Mouse (Mus musculus) CH12F3 (cell line): Measurements from ENCODE around the gene U2af2.

Experiments
- in situ Hi-C: fragments of 300-500 bp; cut with MboI; formaldehyde crosslinking; loops from 2 replicates; pipeline ENCODE4 v1.14.3; 2020; ENCODE audit warnings: low sequenced_read_pairs

U2af2 gene

DNA sequence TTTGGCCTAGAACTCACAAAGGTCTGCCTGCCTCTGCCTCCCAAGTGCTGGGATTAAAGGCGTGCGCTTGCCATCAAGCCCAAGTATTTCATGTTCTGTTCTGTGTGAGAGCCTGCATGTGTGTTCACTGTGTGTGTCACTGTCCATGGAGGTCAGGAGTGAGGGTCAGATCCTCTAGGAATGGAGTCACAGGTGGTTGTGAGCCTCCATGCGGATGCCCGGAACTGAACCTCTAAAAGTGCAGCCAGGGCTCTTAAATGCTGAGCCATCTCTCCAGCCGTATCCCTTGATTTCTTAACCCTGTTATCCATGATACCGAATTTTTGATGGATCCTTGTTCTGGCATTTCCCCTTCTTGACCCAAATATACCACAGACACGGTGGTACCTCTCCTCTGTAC, 24.9 kb upstream of the U2af2 start:
- in situ Hi-C loops: no loop called here

DNA sequence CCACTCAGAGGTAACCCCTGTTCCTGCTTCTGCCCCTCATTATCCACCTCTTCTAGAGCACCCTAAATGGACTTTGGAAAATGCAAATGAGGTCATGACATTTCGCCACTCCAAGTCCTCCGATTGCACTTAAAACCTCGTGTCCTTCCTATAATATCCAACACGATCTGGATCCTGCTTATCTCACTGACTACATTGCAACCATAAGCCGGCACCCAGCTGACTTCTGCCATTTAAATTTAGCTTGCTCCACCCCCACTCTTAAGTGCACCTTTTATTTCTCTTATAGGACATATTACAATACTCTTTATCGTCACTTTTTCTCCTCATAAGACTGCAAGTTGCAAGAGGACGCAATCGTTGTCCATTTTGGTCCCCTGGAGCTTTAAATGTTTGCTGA, 24.5 kb upstream of the U2af2 start:
- in situ Hi-C loops: no loop called here

DNA sequence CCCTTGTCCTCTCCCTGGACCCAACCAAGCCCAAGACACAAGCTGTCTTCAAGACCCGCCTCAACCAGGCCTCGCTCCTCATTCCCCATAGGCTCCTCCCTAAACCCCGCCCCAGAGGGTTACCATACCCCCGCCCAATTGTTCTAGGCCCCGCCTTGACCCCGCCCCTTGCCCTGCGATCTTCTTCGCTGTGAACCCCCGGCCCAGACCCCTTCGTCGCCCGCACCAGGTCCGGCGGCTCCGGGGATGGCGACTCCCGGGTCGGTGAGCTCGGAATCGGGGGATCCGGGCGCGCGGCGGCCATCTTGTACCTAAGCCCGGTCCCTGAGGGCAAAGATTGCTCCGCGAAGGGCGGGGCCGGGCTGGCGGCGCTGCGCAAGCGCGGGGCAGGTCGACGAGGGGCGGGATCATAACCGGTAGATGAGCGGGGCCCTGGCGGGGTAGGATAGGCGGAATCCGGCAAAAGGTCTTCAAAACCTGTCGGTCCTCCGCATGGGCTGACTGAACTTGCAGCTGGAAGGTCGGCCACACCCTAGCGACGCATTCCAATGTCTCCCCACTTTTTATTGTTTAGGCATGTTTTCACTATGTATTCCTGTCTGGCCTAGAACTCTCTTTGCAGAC, 23.7 kb upstream of the U2af2 start, which contains the start of gene Zfp784:
Zfp784 (minus strand) TSS at position 338 of the 624 bp plus-strand sequence.
- in situ Hi-C loops: no loop called here

DNA sequence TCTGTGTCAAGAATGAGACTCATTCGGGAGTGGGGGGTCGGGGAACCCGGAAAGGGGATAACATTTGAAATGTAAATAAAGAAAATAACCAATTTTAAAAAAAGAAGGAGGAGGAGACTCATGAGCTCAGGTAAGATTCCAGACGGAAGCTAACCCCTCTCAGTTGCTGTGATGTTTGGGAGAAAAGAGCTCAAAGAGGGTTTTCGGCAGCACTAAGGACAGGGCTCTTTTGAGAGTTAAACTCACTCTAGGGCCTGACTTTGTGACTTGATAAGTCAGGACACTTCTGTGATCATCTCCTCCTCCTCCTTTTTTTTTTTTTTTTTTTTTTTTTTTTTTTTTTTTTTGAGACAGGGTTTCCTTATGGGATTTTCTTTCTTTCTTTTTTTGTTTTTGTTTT, 23.0 kb upstream of the U2af2 start:
- in situ Hi-C loops: no loop called here

DNA sequence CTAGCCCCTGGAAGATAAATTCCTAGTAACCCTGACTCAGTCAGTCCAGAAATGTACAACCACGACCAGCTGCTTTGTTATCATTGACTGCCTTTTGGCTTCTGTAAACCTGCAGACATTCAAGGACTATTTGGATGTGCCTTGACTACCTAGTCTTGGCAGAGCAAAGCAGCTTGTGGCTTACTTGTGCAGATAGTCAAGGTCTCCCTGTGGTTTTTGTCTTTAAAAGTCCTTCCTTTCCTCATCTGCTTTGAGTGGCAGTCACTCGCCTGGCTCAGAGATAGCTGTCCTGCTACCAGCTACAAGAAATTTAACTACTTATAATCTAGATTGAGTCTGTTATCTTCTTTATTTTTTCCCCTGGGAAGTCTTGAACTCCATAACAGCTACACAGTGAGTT, 17.0 kb upstream of the U2af2 start:
- in situ Hi-C loops: loop anchor here (5.0 kb wide), 1 partner anchor 103 kb away; no protein-coding TSS in a partner anchor

DNA sequence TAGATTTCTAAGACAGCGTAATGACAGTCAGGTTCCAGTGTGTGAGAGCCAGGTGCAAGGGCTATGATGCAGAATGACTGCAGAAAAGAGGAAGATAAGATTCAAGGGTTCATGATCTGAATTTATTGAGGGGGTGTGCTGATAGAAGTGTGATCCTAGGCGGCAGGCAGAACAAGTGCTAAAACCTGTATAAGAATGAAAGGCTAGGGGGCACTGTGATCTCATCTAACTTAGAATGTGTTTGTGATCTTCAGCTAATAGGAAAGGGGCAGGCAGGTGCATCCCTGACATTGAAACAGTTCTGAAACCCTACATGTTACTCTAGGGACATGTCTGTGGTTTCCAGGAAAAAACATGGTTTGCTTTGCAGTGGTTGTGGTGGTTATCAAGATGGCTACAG, 15.8 kb upstream of the U2af2 start:
- in situ Hi-C loops: loop anchor here (5.0 kb wide), 1 partner anchor 104 kb away; no protein-coding TSS in a partner anchor

DNA sequence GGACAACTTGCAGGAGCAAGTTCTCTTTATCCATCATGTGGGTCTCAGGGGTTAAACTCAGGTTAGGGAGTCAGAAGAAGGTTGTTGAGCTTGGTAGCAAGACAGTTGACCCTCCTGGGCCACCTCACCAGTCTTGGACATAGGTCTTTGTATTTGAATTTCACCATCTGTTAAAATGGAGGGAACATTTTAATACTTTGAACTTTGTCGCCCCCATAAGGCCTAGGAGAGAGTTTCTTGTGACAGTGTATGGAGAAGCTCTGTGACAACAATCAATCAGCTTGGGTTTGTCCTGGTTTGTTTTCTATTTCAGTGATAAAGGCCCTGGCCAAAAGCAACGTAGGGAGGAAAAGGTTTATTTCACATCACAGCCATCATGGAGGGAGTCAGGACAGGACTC, 14.6 kb upstream of the U2af2 start:
- in situ Hi-C loops: loop anchor here (5.0 kb wide), 1 partner anchor 105 kb away; no protein-coding TSS in a partner anchor

DNA sequence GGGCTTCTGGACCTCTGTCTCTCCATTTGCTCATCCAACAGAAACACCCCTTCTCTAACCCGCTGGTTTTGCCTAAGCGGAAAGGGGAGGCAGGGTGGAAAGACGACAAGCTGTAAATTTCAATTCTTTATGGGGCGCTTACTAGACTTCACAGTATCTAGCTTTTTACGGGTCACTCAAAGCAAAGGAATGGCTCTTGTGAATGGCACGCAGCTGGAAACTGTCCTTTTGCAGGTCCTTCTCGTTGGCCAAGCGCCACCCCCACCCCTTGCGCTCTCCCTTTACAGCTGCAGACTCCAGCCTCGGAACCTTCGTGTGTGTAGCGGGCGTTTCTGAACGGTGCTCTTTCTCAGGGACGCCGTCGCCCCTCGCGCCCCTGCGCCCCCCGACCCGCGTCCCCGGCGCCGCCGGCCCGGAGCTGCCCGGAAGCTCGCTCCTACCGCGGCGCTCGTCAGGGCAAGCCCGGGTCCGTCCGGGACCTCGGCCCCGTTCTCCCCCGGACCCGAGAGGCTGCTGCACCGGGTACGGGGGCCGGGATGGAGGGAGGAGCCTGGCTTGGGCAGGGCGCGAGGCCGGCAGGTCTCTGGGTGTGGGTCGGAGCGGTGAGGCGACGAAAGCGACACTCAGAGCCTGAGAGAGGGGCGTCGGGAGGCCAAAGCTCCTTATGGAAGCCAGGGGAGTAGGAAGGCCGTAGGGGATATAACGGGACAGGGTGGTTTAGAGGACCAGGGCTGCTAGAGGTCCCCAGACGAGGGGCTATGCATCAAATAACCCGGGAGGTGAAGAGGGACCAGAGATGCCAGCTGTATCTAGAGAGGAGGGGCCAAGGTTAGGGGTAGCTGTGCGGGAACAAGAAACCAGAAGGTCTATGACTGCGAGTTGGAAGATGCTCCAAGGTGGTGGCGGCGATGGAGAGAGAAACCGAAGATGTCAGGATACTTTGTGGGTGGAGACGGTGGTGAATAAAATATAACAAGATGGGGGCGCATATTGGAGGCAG, 10.4 kb upstream of the U2af2 start, which contains the start of gene Zfp580:
Zfp580 (plus strand) TSS at position 346 of the 1,000 bp plus-strand sequence.
- in situ Hi-C loops: no loop called here

DNA sequence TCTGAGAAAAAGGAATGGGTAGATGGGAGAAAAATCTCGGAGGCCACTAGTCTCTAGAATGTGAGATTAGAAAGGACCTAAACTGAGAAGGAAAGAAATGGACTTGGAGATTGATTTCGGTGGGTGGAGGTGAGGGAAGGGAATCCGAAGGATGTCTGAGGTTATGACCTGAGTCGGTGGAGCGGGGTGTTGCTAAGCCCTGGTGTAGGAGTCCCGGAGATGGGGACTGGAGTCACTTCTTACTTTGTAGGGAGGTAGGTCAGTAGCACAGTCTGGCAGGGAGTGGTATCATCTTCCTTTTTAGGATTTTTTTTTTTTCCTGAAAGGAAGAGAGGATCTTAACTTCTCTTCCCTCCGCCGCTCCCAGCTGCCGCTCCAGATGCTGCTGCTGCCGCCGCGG, 9.5 kb upstream of the U2af2 start:
- in situ Hi-C loops: no loop called here

DNA sequence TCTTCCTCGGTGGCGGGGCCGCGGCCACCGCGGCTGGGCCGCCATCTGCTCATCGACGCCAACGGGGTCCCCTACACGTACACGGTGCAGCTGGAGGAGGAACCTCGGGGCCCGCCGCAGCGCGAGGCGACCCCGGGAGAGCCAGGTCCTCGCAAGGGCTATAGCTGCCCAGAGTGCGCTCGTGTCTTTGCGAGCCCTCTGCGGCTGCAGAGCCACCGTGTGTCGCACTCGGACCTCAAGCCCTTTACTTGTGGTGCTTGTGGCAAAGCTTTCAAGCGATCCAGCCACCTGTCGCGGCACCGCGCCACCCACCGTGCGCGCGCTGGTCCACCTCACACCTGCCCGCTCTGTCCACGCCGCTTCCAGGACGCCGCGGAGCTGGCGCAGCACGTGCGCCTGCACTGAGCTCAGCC, 9.0 kb upstream of the U2af2 start:
- in situ Hi-C loops: no loop called here

DNA sequence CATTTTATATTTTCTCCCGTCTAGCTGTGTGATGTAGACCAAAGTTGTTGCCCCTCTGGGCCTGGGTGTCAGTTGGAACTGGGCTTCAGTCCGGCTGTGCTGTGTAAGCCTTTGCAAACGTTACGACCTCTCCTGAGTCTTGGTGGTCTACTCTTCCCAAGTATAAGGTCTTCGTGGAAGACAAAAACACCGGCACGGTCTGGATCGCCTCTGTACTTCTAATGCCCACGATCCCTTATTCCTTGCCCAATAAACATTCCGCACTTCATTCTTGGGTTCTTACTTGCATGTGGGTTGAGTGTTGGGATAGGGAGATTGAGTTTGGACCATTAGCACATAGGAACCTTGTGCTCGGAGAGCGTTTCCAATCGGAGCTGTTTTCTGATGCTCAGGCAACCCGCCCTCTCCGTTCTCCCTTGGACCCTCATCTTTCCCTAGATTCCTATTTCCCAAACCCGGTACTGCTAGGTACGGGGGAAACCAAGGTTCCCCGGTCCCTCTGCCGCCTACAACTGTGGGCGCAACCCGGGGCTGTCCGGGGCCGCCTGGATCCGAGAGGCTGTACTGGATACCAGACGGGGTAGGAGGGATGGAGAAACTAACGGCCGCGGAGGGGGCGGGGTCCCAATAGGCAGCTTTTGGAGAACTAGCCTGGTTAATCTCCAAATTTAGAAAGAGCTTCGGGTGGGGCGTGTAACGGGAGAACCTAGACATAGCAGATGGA, 8.3 kb upstream of the U2af2 start:
- in situ Hi-C loops: no loop called here

DNA sequence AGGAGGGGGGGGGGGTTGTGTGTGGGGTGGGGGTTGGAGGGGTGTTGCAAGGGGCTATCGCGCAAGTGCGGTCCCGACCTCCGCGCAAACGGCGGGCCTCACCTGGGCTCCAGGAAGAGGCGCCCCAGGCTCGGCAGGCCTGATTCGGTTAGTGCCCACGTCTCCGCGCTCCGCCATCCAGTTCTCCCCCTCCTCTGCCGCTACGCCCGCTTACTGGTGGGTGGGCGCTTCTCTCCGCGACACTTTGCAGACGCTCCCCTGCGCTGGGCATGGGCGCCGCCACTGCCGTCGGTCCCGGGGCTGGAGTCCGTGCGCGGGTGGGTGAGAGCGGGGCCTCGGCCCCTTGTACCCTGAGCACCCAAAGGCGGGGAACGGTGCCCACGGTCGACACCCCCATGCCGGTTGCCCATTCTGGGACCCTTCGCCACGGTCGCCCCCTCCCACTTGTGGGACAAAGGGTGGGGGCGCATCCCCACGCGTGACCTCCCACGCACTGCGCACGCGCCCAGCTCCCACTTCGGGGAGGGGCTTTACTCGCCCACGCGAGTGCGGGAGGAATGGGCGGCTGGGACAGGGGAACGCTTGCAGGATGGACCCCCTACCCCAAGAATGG, 5.2 kb upstream of the U2af2 start:
- in situ Hi-C loops: no loop called here

DNA sequence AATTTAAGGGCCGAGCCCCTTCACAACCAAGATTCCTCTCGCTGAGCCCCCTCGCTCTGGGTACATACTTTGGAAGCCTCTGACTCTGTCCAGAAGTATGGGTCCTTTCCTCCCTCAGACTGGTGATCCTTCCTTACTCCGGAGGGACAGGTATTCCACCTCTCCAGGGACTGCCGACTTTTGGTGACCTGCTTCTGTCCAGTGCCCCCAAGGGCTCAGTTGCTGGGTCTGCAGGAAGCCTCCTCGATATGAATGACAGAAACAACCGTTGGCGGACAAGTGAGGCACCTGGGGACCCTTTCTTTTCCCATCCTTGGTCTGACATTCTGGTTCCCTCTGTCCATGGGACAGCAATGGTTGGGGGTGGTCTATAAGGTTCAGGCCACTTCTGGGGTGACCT, 4.6 kb upstream of the U2af2 start:
- in situ Hi-C loops: no loop called here

DNA sequence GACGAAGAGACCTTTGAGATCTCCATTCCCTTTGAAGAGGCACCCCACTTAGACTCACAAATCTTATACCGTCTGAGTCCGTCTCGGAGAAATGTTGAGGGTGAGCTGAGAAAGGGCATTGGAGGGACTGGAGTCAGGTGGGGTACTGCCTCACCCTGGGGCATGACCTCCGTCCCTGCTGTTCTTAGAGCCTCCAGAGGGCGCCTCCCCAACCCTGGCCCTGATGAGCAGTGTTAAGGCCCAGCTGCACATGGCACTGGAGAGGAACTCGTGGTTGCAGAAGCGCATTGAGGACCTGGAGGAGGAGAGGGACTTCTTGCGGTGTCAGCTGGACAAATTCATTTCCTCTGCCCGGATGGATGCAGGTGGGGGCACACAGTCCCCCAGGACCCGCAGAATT, 4.1 kb upstream of the U2af2 start:
- in situ Hi-C loops: no loop called here

DNA sequence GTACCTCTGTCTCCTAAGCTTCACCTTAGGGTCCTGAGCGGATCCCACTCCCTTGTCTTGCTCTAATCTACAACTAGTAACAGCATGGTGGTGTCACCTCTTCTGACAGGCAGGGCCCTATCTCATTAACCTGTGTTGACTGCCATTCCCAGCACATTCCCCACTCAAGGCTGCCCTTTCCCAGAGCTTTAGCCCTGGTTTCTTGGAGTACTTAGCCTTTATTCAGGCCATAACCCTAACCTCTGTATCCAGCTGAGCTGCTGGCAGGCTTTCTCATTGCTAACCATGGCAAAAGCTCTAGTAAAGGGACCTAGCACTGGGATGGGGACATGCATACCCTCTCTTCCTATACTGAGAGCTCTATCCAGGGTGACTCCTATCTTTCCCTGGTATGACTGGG, 3.3 kb upstream of the U2af2 start:
- in situ Hi-C loops: no loop called here

DNA sequence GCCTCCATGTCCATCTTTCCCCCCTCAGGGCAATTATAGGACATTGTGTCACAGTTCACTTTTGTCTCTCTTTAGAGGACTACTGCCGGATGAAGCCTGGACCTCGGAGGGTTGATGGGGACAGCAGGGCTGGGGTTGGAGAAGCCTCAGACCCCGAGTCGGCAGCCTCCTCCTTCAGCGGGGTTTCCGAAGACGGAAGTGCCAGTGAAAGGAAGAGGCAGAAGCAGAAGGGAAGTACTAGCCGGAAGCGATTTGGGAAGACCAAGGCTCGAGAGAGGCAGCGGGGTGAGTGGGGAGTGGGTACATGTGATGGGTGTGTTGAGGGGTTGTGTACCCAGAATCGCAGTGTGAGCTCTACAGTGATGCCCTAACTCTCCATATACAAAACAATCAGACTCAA, 2.5 kb upstream of the U2af2 start:
- in situ Hi-C loops: no loop called here

DNA sequence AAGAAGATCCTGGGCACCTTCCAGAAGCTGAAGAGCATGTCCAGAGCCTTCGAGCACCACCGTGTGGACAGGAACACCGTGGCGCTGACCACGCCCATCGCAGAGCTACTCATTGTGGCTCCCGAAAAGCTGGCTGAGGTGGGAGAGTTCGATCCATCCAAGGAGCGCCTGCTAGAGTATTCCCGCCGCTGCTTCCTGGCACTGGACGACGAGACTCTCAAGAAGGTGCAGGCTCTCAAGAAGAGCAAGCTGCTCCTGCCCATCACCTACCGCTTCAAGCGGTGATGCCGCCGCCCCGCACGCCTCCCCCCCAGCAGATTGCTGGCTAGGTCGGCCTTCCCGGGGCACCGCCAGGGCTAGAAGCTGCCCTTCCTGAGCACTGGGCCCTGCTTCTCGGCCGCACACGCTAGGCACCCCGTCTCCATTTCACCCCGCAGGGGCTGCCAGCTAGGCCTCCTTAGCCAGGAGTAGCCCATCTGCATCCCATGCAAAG, 1.7 kb upstream of the U2af2 start:
- in situ Hi-C loops: no loop called here

DNA sequence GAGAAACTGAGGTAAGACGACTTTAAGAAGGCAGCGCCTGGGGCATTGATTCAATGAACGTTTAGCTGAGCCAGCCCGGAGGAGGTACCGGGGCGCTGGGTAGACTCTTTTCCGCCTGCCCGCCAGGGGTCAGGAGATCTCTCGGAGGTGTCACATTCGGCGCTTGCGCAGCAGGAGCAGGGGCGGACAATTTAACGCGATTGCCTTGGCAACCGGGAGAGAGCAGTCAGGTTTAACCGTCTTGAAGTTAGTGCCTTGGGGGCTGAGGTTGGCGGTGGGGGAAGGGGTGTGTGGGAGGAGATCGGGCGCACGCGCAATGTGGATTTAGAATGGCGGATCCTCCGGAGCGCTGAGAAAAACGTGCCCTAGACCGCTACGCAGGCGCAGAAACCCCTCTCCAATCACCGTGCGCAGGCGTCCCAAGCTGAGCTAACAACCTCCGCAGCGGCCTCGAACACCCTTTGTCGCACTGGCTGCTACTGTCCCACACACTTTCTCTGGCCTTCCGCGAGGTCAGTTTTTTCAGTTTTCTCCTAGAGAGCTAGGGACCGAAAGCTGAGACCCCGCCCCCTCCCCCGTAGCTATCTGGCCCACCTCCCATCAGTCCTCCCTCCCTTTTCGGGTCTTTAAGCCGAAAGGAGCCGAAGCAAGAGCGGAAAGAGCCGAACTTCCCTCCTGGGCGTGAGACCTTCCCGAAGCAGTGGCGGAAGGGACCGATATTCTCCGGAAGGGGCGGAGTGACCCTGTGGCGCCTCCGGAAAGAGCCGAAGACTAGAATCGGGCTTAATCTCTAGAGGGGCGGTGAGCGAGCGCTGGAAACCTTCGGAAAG, 784 bp upstream of the U2af2 start:
- in situ Hi-C loops: no loop called here

DNA sequence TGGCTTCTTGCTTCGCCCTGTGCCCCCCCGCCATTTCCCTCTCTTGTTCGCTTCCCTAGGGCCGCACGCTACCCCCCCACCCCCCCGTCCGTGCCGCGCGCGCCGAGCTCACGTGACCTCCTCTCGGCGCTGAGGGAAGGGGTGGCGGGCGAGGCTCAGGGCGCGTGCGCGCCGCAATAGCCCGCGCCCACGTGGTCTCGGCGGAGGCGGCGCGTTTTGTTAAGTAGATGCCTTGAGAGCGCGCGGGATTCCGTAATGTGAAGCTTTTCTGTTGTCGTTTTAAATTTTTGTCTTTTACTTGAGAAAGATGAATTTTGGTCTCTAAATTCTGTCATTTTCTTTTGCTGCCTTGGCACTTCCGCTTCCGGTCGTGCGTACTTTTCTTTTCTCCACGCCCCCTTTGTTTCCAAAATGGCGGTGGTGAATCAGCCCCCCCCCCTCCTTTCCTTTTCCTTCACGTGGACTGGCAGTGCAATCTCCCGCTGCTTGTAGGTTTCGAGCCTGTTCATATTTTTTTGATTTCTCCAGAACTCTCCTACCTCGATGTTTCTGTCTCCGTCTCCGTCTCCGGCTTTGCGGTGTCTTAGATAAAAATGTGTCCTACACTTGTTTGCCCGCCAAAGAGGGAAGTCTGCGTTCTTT, 538 bp downstream of the U2af2 start:
- in situ Hi-C loops: no loop called here
